Mouse (Mus musculus): Measurements from ENCODE around the gene Rcn1.
A peak's percentile ranks its signal among the peaks of the same experiment; 100 is the strongest.

The Rcn1 gene

GRCm38 (mm10) chr2:105399085-105399891 lies at the start of gene Rcn1:
Rcn1 (minus strand) TSS chr2:105399319.
- peak; percentile 90 for DNase-seq (ENCODE audit: low read depth, low spot score)

- DNase-seq (ENCODE audit: low read depth, low spot score): peak; percentile 73
Observed at GRCm38 (mm10) chr2:105444072-105444471, 45.0 kb upstream of the Rcn1 start.

GRCm38 (mm10) chr2:105439022-105439421 lies 39.9 kb upstream of the Rcn1 start:
- DNase-seq (ENCODE audit: low read depth, low spot score): no peak

- no peak for DNase-seq (ENCODE audit: low read depth, low spot score)
Observed at GRCm38 (mm10) chr2:105438525-105438924, 39.4 kb upstream of the Rcn1 start.

- no peak for DNase-seq (ENCODE audit: low read depth, low spot score)
Observed at GRCm38 (mm10) chr2:105432927-105433326, 33.8 kb upstream of the Rcn1 start.

GRCm38 (mm10) chr2:105430373-105430772 lies 31.3 kb upstream of the Rcn1 start:
- DNase-seq (ENCODE audit: low read depth, low spot score): no peak

GRCm38 (mm10) chr2:105429899-105430298 lies 30.8 kb upstream of the Rcn1 start:
- DNase-seq (ENCODE audit: low read depth, low spot score): no peak

- no peak for DNase-seq (ENCODE audit: low read depth, low spot score)
Observed at GRCm38 (mm10) chr2:105428467-105428866, 29.3 kb upstream of the Rcn1 start.

GRCm38 (mm10) chr2:105428029-105428428 lies 28.9 kb upstream of the Rcn1 start:
- DNase-seq (ENCODE audit: low read depth, low spot score): peak; percentile 75

- no peak for DNase-seq (ENCODE audit: low read depth, low spot score)
Observed at GRCm38 (mm10) chr2:105427447-105427846, 28.3 kb upstream of the Rcn1 start.

- DNase-seq (ENCODE audit: low read depth, low spot score): no peak
Observed at GRCm38 (mm10) chr2:105418629-105419227, 19.6 kb upstream of the Rcn1 start.

- DNase-seq (ENCODE audit: low read depth, low spot score): no peak
Observed at GRCm38 (mm10) chr2:105417663-105418062, 18.5 kb upstream of the Rcn1 start.

- no peak for DNase-seq (ENCODE audit: low read depth, low spot score)
Observed at GRCm38 (mm10) chr2:105416660-105417348, 17.7 kb upstream of the Rcn1 start.

GRCm38 (mm10) chr2:105416046-105416659 lies 17.0 kb upstream of the Rcn1 start:
- DNase-seq (ENCODE audit: low read depth, low spot score): no peak

- DNase-seq (ENCODE audit: low read depth, low spot score): no peak
Observed at GRCm38 (mm10) chr2:105414309-105414708, 15.2 kb upstream of the Rcn1 start.

- DNase-seq (ENCODE audit: low read depth, low spot score): no peak
Observed at GRCm38 (mm10) chr2:105409253-105409652, 10.1 kb upstream of the Rcn1 start.

- peak; percentile 39 for DNase-seq (ENCODE audit: low read depth, low spot score)
Observed at GRCm38 (mm10) chr2:105408511-105408910, 9.4 kb upstream of the Rcn1 start.

- no peak for DNase-seq (ENCODE audit: low read depth, low spot score)
Observed at GRCm38 (mm10) chr2:105402180-105402579, 3.1 kb upstream of the Rcn1 start.

- peak; percentile 51 for DNase-seq (ENCODE audit: low read depth, low spot score)
Observed at GRCm38 (mm10) chr2:105400558-105400957, 1.4 kb upstream of the Rcn1 start.

- peak; percentile 59 for DNase-seq (ENCODE audit: low read depth, low spot score)
Observed at GRCm38 (mm10) chr2:105398636-105399084, 459 bp downstream of the Rcn1 start.

- peak; percentile 65 for DNase-seq (ENCODE audit: low read depth, low spot score)
Observed at GRCm38 (mm10) chr2:105397446-105398211, 1.5 kb downstream of the Rcn1 start.
